Mouse (Mus musculus) hindbrain, embryonic 14.5 days (tissue): ENCODE measurements around the gene Rdh7. TPM values are rescaled to one million over a fixed set of nuclear protein-coding genes. Genes with fewer than 3 reads are reported as not detected.
"Not testable (repeated sequence)": the region's sequence is repeated elsewhere in the genome, so short reads cannot be mapped to it uniquely, and the experiment has no call there.

Experiments
- ATAC-seq: fragments of 200-750 bp; cut with Nextera tagmentation; 2 replicates; pipeline ENCODE4 v1.8.0; 2017; ENCODE audit warnings: moderate number of reproducible peaks, mild to moderate bottlenecking, moderate TSS enrichment, moderate library complexity; ENCODE audit not compliant: low FRiP score
- DNase-seq: peaks from one replicate; pipeline ENCODE4 v3.0.0-alpha.2; 2015; ENCODE audit warnings: low spot score
- H3K27ac ChIP-seq: fragments of 300-500 bp; sonication (generic); 2 replicates; pipeline ENCODE4 v1.5.1; 2014; ENCODE audit warnings: mild to moderate bottlenecking, moderate library complexity
- H3K27me3 ChIP-seq: fragments of 300-500 bp; sonication (generic); 2 replicates; pipeline ENCODE4 v1.6.1; 2014; ENCODE audit warnings: mild to moderate bottlenecking, low read length, mixed read lengths; ENCODE audit not compliant: control insufficient read depth, insufficient read depth
- H3K36me3 ChIP-seq: fragments of 300-500 bp; sonication (generic); replicated peaks from 2 replicates; pipeline ENCODE4 v1.6.1; 2014; ENCODE audit not compliant: control insufficient read depth, insufficient read depth
- H3K4me1 ChIP-seq: fragments of 300-500 bp; sonication (generic); replicated peaks from 2 replicates; pipeline ENCODE4 v1.6.1; 2014; ENCODE audit warnings: antibody characterized with exemption, low read length, mixed read lengths; ENCODE audit not compliant: control insufficient read depth, insufficient read depth
- H3K4me2 ChIP-seq: fragments of 300-500 bp; sonication (generic); replicated peaks from 2 replicates; pipeline ENCODE4 v1.6.1; 2014; ENCODE audit warnings: mild to moderate bottlenecking, moderate library complexity
- H3K4me3 ChIP-seq: fragments of 300-500 bp; sonication (generic); replicated peaks from 2 replicates; pipeline ENCODE4 v1.5.1; 2014; ENCODE audit warnings: mild to moderate bottlenecking, low read length
- H3K9ac ChIP-seq: fragments of 300-500 bp; sonication (generic); 2 replicates; pipeline ENCODE4 v1.6.1; 2014
- H3K9me3 ChIP-seq: fragments of 300-500 bp; sonication (generic); 2 replicates; pipeline ENCODE4 v1.6.1; 2016; ENCODE audit warnings: low read length; ENCODE audit not compliant: control insufficient read depth
- WGBS: fragments of 180-500 bp; shearing (Covaris S2); extraction: QIAGEN DNeasy Blood & Tissue Kit; methylation state at CpG from one replicate; pipeline ENCODE4 v1.1.7; 2014; 5-methylcytosine and 5-hydroxymethylcytosine counted together
- polyA plus RNA-seq: library from polyadenylated mRNA; unstranded; fragments of >200 nt; fragmentation: Nextera tagmentation; extraction: Ambion mirVana; gene quantifications from 2 replicates; pipeline ENCODE4 v1.2.1, GENCODE M21; 2014

The Rdh7 gene
- polyA plus RNA-seq, 1 experiment from 2014 or later, result not detected

- ATAC-seq, result no peak
Measured at GRCm38 (mm10) chr10:127838539-127838938, 50.1 kb downstream of the Rdh7 start.

DNA sequence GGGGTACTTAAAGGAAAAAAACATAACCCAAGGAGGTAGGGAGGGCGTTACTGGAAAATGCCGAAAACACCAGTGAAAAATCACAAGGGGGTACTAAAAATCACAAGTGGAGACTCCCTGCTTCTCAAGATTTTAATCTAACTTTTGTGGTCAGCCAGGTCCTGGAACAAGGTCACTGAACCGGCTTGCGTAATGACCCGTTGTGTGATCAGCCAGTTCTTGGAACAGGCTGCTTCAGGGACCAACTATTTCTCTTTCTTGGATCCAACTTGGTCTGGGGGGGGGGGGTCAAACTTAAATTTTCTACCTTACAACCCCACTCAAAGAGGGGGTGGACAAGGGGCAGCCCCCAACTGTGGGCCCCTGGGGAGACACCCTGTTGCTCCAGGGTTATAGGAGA lies 50.8 kb downstream of the Rdh7 start:
- 95% methylated on average over 5 of the region's 5 CpGs for WGBS
- not testable (repeated sequence) for H3K9ac ChIP-seq, H3K9me3 ChIP-seq

More at GRCm38 (mm10) chr10:127838539-127838938, 50.1 kb downstream of the Rdh7 start:
- Histone ChIP-seq H3K36me3 (no peaks in the 10 kb centered on the region), H3K4me2 (no peak overlapping the region), H3K9ac (no peak overlapping the region), H3K27me3 (no peaks in the 10 kb centered on the region), H3K4me3 (no peak overlapping the region), H3K27ac (no peak overlapping the region), H3K9me3 (no peaks in the 10 kb centered on the region), H3K4me1 (no peaks in the 10 kb centered on the region)
- DNase-seq, result no peak
- WGBS, result 90% methylated on average over 2 of the region's 2 CpGs

GRCm38 (mm10) chr10:127835292-127835691 lies 53.3 kb downstream of the Rdh7 start:
- Histone ChIP-seq H3K36me3 (no peaks in the 10 kb centered on the region), H3K27ac (no peak overlapping the region), H3K4me2 (no peak overlapping the region), H3K27me3 (no peaks in the 10 kb centered on the region), H3K9ac (no peak overlapping the region), H3K9me3 (no peaks in the 10 kb centered on the region), H3K4me3 (no peak overlapping the region), H3K4me1 (no peaks in the 10 kb centered on the region)
- DNase-seq, result no peak
- 90% methylated on average over 5 of the region's 5 CpGs for WGBS
- ATAC-seq, result no peak

More for the DNA sequence above, 50.8 kb downstream of the Rdh7 start:
- not testable (repeated sequence) for H3K4me1 ChIP-seq, H3K4me3 ChIP-seq, H3K27ac ChIP-seq, ATAC-seq, H3K36me3 ChIP-seq, H3K27me3 ChIP-seq, DNase-seq, H3K4me2 ChIP-seq

DNA sequence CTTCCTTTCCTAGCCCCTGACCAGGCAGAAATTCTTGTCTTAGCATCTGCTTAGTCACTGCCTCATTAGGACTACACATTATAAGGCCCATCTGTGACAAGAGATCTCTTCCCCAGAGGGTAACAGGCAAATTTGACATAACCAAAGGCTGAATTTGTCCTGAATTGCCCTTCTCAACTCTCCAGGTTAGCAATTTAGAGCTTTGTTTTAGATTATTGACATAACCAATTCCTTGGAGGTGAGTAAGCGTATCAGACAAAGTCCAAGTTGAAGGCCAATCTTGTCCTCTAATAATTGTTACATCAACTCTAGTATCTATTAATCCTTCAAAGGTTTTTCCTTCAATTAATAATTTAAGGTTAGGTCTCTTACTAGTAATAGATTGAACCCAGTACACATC lies 54.4 kb downstream of the Rdh7 start:
- H3K4me2 ChIP-seq, H3K36me3 ChIP-seq, H3K9ac ChIP-seq, H3K27ac ChIP-seq, H3K27me3 ChIP-seq, H3K4me1 ChIP-seq, H3K9me3 ChIP-seq, H3K4me3 ChIP-seq, DNase-seq, ATAC-seq: not testable (repeated sequence)
- 94% methylated on average over 1 of the region's 1 CpGs for WGBS

Other genes starting within 250 kb of the Rdh7 start
- gene Stat6, start 245.8 kb downstream of the Rdh7 start, polyA plus RNA-seq, result 4.7 and 5.5 TPM in 2 replicates
- gene Nemp1, start 221.9 kb downstream of the Rdh7 start, polyA plus RNA-seq, result 3.3 and 4.3 TPM in 2 replicates
- gene Nab2, start 220.2 kb downstream of the Rdh7 start, polyA plus RNA-seq, result 2.3 and 2.6 TPM in 2 replicates
- 0.37 and 0.76 TPM in 2 replicates for gene Myo1a, start 183.6 kb downstream of the Rdh7 start, polyA plus RNA-seq
- gene Tac2, start 164.3 kb downstream of the Rdh7 start, polyA plus RNA-seq, result 0.41 and 0.44 TPM in 2 replicates
- 4.3 and 4.7 TPM in 2 replicates for gene Zbtb39, start 149.3 kb downstream of the Rdh7 start, polyA plus RNA-seq
- gene Gpr182, start 137.1 kb downstream of the Rdh7 start, polyA plus RNA-seq, result 0.70 and 0.87 TPM in 2 replicates
- gene Rdh1, start 129.1 kb downstream of the Rdh7 start, polyA plus RNA-seq, result 0.05 TPM in 1 of 2 replicates, not detected in the other
- not detected in 2 replicates for gene Rdh16f1, start 129.0 kb downstream of the Rdh7 start, polyA plus RNA-seq
- 0.12 TPM in 1 of 2 replicates, not detected in the other for gene Rdh9, start 112.4 kb downstream of the Rdh7 start, polyA plus RNA-seq
- 0.10 TPM in 1 of 2 replicates, not detected in the other for gene Rdh16, start 87.7 kb downstream of the Rdh7 start, polyA plus RNA-seq
- gene Rdh19, start 38.9 kb downstream of the Rdh7 start, polyA plus RNA-seq, result not detected in 2 replicates
- gene Rdh16f2, start 22.3 kb downstream of the Rdh7 start, polyA plus RNA-seq, result not detected in 2 replicates
- not detected in 2 replicates for gene Sdr9c7, start 9.7 kb upstream of the Rdh7 start, polyA plus RNA-seq
- not detected in 2 replicates for gene Hsd17b6, start 118.8 kb upstream of the Rdh7 start, polyA plus RNA-seq
- 36.9 and 39.3 TPM in 2 replicates for gene Prim1, start 126.4 kb upstream of the Rdh7 start, polyA plus RNA-seq
- 558 and 592 TPM in 2 replicates for gene Naca, start 146.8 kb upstream of the Rdh7 start, polyA plus RNA-seq
- gene Ptges3, start 170.1 kb upstream of the Rdh7 start, polyA plus RNA-seq, result 393 and 410 TPM in 2 replicates
- gene Atp5b, start 194.5 kb upstream of the Rdh7 start, polyA plus RNA-seq, result 2,242 and 2,471 TPM in 2 replicates
- gene Baz2a, start 202.8 kb upstream of the Rdh7 start, polyA plus RNA-seq, result 17.7 and 19.0 TPM in 2 replicates